Mouse (Mus musculus) natural killer cell, adult 2 months (primary cell): ENCODE data around the gene Zfp69.

Experiments used
- DNase-seq, 2 experiments: peaks; one replicate each; pipeline ENCODE4 v3.0.0; 2022; ENCODE audit warnings: low spot score in 2 of 2

Gene Zfp69

DNA sequence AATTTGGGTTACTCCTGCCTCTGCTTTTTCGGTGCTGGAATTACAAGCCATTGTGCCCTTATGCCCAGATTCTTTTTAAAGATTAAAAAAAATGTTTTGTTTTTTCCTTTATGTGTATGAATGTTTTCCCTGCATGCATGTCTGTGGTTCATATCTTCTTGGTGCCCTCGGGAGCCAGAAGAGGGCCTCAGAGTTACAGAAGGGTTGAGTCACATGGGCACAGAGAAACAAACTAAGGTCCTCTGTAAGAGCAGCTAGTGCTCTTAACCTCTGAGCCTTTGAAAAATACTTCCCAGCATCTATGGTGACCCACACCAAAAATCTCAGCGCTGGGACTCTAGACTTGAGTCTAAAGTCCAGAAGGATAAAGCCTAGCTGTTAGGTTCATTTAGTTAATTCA is 26.1 kb downstream of the Zfp69 start:
- peak; percentile 33 to 51 for DNase-seq

DNA sequence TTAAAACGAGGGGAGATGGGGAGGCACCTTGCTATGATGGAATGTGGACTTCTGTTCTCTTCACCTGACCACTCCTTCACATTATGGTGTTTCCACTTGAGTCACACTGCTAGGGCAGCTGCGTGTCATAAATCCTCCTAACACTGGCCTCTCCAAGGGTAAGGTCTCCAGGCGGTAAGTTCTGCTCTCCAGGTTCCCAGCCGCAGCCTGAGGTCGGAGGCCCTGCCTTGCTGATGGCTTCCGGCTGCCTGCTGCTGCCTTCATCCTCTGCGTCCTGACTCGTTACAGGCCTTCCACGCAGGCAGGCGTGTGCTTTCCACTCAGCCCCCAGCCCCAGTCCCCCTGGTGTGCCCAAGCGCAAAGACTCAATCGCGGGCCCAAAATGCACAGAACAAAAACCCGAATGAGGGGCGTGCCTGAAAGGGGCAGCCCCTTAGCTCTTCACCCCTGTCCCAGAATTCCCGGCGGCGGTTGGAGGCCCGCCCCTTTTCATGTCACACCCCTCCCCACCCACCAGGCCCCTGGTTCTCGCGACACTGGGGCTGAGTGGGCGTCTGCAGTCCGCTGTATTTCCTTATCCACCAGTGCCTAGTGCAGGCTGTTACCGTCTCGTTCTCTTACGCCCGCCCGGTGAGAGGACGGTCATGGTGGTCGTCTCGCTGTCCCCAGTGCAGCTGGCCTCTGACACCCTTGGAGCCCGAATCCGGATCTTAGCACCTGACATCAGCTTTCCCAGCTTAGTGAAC is 26.8 kb downstream of the Zfp69 start, which contains the start of gene Exo5:
TSS of gene Exo5 (minus strand) at position 464 of the 746 bp plus-strand sequence.
- DNase-seq = peak; percentile 89 to 93

GRCm38 (mm10) chr4:120921461-120921860 is 30.0 kb downstream of the Zfp69 start:
- no peak for DNase-seq

DNA sequence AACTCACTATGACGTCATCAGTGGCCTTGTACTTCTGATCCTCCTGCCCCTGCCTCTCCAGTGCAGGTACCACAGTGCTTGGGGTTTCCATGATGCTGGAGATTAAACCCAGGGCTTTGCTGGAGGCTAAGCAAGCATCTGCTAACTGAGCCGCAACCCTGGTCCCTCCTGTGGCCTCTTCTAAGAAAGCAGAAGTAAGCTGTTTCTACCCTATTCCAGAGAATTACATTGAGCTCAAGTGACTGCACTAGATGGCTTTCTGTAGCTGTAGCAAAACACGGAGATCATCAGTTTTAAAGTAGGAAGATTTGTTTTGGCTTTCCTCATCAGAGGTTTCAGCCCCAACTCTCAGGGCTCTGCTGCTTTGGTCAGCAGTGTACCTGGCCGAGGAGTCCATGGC is 37.0 kb downstream of the Zfp69 start:
- DNase-seq = peak in 1 of 2 experiments; percentile 24

DNA sequence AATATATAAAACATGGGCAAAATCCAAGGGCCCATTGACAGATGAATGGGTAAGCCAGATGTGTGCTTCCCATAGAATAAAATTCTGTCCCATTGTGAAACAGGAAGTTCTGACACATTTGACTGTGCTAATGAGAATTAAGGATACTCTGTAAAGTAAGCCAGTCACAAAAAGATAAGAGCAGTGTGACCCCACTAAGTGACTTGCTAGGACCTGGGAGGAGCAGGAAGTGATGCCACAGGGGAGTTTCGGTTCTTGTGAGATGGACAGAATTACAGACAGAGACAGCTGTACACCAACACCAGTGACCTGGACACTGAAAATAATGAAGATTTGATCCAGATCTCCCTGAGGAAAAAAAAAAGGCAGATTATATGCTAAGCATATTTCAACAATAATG is 37.6 kb downstream of the Zfp69 start:
- no peak for DNase-seq

DNA sequence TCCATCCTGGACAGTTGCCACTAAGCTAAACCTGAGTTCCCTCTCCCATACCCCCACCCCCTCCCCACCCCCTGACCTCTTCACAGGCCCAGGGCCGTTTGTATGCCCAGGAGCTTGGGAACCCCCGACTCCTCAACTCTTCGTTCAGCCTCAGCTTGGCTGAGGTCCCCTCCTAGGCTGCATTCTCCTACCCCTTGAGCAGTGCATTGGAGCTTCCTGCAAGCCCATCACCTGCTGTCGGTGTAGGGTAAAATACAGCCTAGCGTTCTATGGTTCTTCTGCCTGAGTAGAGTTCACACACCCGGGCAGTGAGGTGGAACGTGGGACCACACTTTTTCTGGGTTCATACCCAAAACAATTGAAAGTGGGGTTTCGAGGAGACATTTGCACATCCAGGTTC is 38.1 kb downstream of the Zfp69 start:
- DNase-seq = no peak

GRCm38 (mm10) chr4:120912866-120913265 is 38.6 kb downstream of the Zfp69 start:
- no peak for DNase-seq

- no peak for DNase-seq
Measured at GRCm38 (mm10) chr4:120911086-120911485, 40.4 kb downstream of the Zfp69 start.

DNA sequence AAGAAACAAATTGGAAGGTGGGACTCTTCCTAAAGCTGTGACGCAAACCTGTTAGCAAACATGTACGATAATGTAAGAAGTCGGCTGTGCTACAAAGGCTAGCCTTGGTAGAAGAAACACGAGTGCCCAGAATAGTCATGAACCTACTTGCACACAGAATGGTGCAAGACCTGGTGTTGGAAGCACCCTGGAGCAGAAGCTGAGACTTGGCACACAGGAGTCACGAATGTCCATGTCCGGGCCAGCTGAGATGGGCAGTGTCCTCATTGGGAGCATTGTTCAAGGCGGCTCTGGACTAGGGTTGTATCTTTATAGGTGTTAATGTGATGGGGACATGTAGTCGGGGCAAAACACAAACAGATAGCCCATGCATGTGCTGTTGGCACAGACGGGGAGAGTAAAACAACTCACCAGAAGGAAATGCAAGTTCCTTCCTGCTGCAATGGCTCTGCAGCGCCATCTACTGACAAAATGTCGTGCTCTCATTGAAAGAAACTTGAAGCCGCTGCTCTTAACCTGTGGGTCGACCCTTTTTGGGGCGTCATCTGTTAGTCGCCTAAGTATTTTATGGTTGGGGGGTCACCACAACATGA is 41.8 kb downstream of the Zfp69 start:
- peak; percentile 22 to 59 for DNase-seq

DNA sequence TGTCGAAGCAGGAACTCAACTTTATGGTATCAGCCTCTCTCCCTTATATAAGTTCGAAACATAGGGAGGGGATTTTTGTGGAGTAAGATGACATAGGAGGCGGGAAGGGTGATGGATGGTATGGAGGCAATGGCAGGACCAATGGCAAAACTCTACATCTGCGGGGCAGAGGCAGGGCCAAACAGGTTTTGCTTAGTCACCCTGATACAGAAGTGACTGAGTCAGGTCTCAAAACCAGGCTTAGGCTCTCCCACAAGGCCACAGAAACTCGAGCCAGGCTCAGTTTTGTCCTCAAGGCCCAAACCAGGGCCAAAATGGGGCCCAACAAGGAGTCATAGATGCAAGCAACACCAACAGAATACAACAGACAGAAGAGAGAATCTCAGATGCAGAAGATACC is 45.9 kb downstream of the Zfp69 start:
- DNase-seq = no peak

DNA sequence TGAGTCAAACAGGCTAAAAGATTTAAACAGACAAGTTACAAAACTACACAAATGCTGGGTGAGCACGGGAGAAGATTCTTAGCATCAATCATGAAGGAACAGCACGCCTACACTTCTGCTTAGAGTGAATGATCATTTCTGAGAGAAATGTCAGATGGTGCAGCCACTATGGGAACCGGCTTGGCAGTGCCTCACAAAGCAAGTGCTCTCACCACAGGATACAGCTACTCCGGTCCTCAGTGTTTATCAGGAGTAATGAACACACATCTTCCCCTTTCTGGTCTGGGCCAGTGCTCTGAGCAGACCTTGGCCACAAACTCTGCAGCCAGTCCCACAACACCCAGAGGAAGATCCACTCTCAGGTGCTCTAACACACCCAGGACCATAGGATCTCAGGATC is 47.0 kb downstream of the Zfp69 start:
- no peak for DNase-seq

GRCm38 (mm10) chr4:120895810-120896584 is 55.5 kb downstream of the Zfp69 start:
- DNase-seq = no peak

- no peak for DNase-seq
Measured at GRCm38 (mm10) chr4:120895226-120895625, 56.3 kb downstream of the Zfp69 start.

GRCm38 (mm10) chr4:120894584-120894983 is 56.9 kb downstream of the Zfp69 start:
- DNase-seq = no peak

DNA sequence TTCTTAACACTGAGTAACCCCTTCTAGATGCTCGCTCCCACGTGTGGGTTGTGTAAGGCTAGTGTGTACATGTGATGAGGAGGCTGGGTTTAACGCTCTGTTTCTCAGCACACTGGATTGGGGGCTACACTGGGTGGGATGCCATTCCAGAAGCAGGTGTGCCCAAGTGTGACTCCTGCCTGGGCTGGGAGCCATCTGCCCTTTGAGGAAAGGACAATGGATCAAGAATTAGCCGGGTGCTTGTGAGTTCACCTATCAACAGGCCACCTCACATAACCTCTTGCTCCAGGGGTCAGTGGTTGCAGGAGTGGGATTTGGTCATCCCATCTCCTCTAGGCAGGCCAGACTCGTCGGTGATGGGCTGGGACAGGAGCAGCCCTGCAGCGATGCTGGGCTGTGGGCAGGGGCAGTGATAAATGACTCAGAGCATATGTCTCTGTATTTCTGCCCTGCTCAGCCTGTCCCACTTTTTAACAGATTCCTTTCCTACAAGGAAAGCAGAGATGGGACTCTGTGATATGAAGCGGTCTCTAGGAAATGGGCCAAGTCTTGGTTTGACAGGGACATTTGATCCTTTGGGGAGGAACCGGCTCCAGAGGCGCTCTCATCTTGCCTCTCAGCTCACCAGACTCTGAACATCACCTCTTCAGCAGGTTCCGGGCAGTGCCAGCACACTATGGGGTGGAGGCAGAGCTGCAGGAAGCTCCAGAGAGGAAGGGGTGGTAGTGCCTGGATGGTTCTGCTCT is 57.7 kb downstream of the Zfp69 start:
- no peak for DNase-seq

- DNase-seq = no peak
Measured at GRCm38 (mm10) chr4:120892516-120892915, 59.0 kb downstream of the Zfp69 start.

DNA sequence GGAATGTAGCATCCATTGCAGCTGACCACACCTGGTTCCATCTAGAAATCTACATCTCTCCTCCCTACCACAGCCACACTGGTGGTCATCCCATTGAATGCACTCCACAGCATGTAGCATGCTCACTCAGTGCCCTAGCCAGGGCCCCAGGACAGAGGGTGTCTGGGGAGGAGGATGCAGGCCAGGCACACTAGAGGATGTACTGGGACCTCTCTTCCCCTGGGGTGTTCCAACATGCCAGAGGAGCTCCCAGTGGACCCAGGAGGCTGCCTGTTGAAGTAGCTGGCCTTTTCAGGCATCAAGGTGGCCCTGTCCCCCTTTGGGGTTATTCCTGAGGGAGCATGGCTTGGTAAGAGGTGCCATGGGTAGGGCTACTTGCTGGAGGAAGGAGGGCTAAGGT is 59.5 kb downstream of the Zfp69 start:
- no peak for DNase-seq

DNA sequence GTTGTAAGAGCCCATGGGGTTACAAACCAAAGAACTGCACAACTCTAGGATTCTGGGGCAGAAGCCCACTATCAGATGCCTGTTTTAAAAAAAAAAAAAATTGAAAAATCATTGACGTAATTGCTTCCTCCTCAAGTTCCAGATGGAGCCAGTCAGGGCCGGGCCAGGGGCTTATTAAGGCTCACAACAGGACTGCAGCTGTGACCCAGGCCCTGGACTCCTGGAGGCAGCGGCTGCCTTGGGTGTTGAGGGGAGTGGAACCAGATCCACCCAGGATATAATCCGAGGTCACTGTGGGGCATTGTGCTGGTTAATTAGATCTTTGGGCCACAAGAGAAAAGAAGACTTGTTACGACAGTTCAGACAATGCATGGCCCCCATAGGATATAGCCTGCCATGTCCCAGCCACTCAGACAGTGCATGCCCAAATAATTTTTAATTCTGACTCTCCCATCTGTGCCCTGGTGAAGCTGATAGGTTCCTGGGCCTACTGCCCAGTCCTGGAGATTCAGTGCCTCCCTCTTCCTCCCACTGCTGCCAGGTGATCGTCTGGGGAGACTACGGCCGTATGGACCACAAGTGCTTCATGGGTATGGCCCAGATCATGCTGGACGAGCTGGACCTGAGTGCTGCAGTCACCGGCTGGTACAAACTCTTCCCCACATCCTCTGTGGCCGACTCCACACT is 60.6 kb downstream of the Zfp69 start:
- no peak for DNase-seq

DNA sequence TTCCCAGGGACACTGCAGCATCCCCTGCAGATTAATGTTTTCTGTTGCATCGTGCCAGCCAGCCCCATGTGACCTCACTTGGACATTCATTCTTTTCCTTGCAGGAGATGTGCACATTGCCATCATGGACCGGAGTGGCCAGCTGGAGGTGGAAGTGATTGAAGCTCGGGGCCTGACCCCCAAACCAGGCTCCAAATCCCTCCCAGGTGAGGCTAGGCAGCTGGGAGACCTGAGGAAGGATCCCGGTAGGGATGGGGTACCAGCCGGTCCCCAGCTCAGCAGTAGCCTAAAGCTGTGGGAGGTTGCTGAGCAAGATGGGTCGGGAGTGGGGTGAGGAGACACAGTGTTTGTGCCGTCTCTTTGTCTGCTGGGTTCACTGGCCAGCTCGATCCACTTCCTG is 62.6 kb downstream of the Zfp69 start:
- DNase-seq = no peak

- peak in 1 of 2 experiments; percentile 34 for DNase-seq
Measured at GRCm38 (mm10) chr4:120887381-120888112, 64.0 kb downstream of the Zfp69 start.

- no peak for DNase-seq
Measured at GRCm38 (mm10) chr4:120886811-120887210, 64.7 kb downstream of the Zfp69 start.
